Mouse (Mus musculus): ENCODE measurements at regions not wholly inside any gene's neighbourhood (a gene's known extent, or its start where the extent isn't known, plus 50 kb on each side); places are given as distances from the start of the nearest gene placed in this dataset.

- TF ChIP-seq CTCF (IDR thresholded peaks at IDR 0.05; ENCODE audit: low read depth) (no peak), EP300 (IDR thresholded peaks at IDR 0.05; ENCODE audit: low read depth) (no peak)
Measured at GRCm38 (mm10) chr3:147422196-147422595, 570.0 kb downstream of the Ttll7 start.
